ENCODE assay signal across 34 mouse cellular contexts in the genomic region with DNA sequence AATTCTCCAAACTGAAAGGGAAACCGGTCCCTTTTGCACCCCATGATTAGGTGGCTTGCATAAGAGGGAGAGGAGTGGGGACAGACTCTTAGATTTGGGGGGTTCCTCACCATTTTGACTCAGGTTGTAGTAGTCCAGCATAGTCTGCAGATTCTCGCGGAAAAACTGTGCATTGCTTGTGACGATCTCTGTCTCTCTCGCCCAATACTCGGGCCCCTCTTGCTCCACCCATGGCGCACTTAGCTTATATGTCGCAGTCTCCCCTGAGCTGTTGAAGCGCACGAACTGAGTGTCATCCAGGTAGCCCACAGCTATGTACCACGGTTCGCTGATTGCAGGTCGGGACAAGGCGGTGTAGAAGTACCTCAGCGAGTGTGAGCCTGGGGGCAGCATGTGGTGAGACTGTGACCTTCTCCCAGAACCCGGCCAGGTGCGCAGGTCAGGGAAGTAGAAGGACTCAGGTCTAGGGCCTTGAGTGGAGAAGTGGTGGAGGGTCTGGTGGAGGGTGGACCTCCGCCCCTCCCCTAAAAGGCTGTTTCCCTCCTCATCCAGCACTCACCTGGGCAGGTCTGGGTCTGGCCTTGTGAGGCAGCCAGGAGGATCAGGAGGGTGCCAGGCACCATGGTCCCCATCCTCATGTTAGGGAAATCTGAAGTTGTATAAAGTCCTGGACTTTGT. TPM values are rescaled to one million over a fixed set of nuclear protein-coding genes. Genes with fewer than 3 reads are reported as not detected.
DNase-seq lines count a peak whose midpoint lies in the region; ATAC-seq lines count a peak whose summit lies in the region.
"Had no signal": no experiment of that assay in that cellular context is flagged by ENCODE, and none has a peak within 500 bp of the region (broad histone marks: within the 10 kb centered on the region; RNA-seq: fewer than 3 reads in every experiment).

No protein-coding gene starts in this region.

- no peak for ATAC-seq in megakaryocyte, adult 5-6 weeks (ENCODE audit: poor library complexity, severe bottlenecking)
- ATAC-seq in intestine, embryonic 16.5 days: peak; percentile 71
- ATAC-seq in hindbrain, embryonic 13.5 days (ENCODE audit: low FRiP score): no peak
- ATAC-seq: forebrain, embryonic 14.5 days; hindbrain, embryonic 16.5 days had no signal

- DNase-seq in R1 (ENCODE audit: low read depth, low spot score): peak; percentile 22
- DNase-seq in thymus, postnatal 4 days: peak; percentile 56
- DNase-seq in right cerebral cortex, adult 18-20 months: no peak
- DNase-seq: adrenal gland, adult 2 months; B cell, adult 2 months; cerebellum, adult 11 months; cerebellum, postnatal 14 days; gastrocnemius, adult 2 months; kidney, adult 18-20 months; kidney, postnatal 10 days; left cerebral cortex, postnatal 4 days; right cerebral cortex, postnatal 25 days had no signal

- H3K27me3 ChIP-seq in megakaryocyte, embryonic 14.5 days (replicated peaks): peaks cover 70% of the 10 kb centered on the region
- H3K27me3 ChIP-seq in intestine, embryonic 16.5 days (replicated peaks; ENCODE audit: control insufficient read depth, insufficient read depth, low read length): no peaks in the 10 kb centered on the region
- H3K27me3 ChIP-seq in hindbrain, embryonic 13.5 days: peaks cover 65% of the 10 kb centered on the region

- H3K4me1 ChIP-seq in megakaryocyte, embryonic 14.5 days: peaks cover 15% of the 10 kb centered on the region
- H3K4me1 ChIP-seq in intestine, embryonic 16.5 days (ENCODE audit: control insufficient read depth, insufficient read depth, low read length): no peaks in the 10 kb centered on the region
- no peaks in the 10 kb centered on the region for H3K4me1 ChIP-seq in hindbrain, embryonic 13.5 days (replicated peaks)
- H3K4me1 ChIP-seq: limb, embryonic 15.5 days; lung, embryonic 15.5 days; midbrain, embryonic 12.5 days; neural tube, embryonic 15.5 days had no signal

- H3K27ac ChIP-seq in intestine, embryonic 16.5 days (ENCODE audit: low read length): peak overlapping the region; percentile 85
- no peak overlapping the region for H3K27ac ChIP-seq in hindbrain, embryonic 13.5 days
- H3K27ac ChIP-seq: gastrocnemius, adult 2 months; limb, embryonic 15.5 days; liver, embryonic 14.5 days; lung, embryonic 15.5 days; midbrain, embryonic 12.5 days; neural tube, embryonic 15.5 days had no signal

- peak overlapping the region; percentile 85 for H3K4me3 ChIP-seq in megakaryocyte, embryonic 14.5 days (replicated peaks)
- H3K4me3 ChIP-seq in intestine, embryonic 16.5 days (ENCODE audit: low read length): peak overlapping the region; percentile 44
- no peak overlapping the region for H3K4me3 ChIP-seq in hindbrain, embryonic 13.5 days
- H3K4me3 ChIP-seq: gastrocnemius, adult 2 months; limb, embryonic 15.5 days; lung, embryonic 15.5 days; midbrain, embryonic 12.5 days; neural tube, embryonic 15.5 days had no signal

- H3K4me2 ChIP-seq in intestine, embryonic 16.5 days (ENCODE audit: low read depth, low read length): peak overlapping the region; percentile 40
- no peak overlapping the region for H3K4me2 ChIP-seq in hindbrain, embryonic 13.5 days
- H3K4me2 ChIP-seq: heart, embryonic 11.5 days; limb, embryonic 15.5 days; lung, embryonic 15.5 days; midbrain, embryonic 12.5 days; neural tube, embryonic 15.5 days had no signal

- H3K9ac ChIP-seq in intestine, embryonic 16.5 days (ENCODE audit: low read depth, low read length): peak overlapping the region; percentile 55
- H3K9ac ChIP-seq in hindbrain, embryonic 13.5 days: no peak overlapping the region
- H3K9ac ChIP-seq: limb, embryonic 15.5 days; liver, embryonic 14.5 days; lung, embryonic 15.5 days; midbrain, embryonic 12.5 days; neural tube, embryonic 15.5 days had no signal

- no peaks in the 10 kb centered on the region for H3K9me3 ChIP-seq in megakaryocyte, embryonic 14.5 days
- H3K9me3 ChIP-seq in intestine, embryonic 16.5 days (ENCODE audit: control insufficient read depth, low read length): no peaks in the 10 kb centered on the region
- H3K9me3 ChIP-seq in hindbrain, embryonic 13.5 days: no peaks in the 10 kb centered on the region
- H3K9me3 ChIP-seq: limb, embryonic 15.5 days; lung, embryonic 15.5 days; midbrain, embryonic 12.5 days; neural tube, embryonic 15.5 days had no signal

- WGBS in intestine, embryonic 16.5 days: 22% methylated on average over 18 of the region's 18 CpGs
- 48% methylated on average over 18 of the region's 18 CpGs for WGBS in hindbrain, embryonic 13.5 days

- no peaks in the 10 kb centered on the region for H3K36me3 ChIP-seq in megakaryocyte, embryonic 14.5 days (replicated peaks; ENCODE audit: low read length)
- no peaks in the 10 kb centered on the region for H3K36me3 ChIP-seq in intestine, embryonic 16.5 days (ENCODE audit: control insufficient read depth, insufficient read depth, low read length)
- H3K36me3 ChIP-seq in hindbrain, embryonic 13.5 days: no peaks in the 10 kb centered on the region
- H3K36me3 ChIP-seq: limb, embryonic 15.5 days; lung, embryonic 15.5 days; midbrain, embryonic 12.5 days; neural tube, embryonic 15.5 days had no signal

RNA-seq across cellular contexts. Expression of a gene that starts 0.5 kb away (rescaled TPM):
- polyA plus RNA-seq in megakaryocyte, embryonic 14.5 days (2012; ENCODE audit: insufficient read depth, low replicate concordance): not detected in 2 replicates
- total RNA-seq in megakaryocyte, adult 5-6 weeks (2015): not detected in 2 replicates
- not detected in 2 replicates for total RNA-seq in megakaryocyte, adult 5-6 weeks (2017)
- polyA plus RNA-seq in intestine, embryonic 16.5 days (2015; fragmentation: Nextera tagmentation; extraction: Ambion mirVana): 42.3 and 46.9 TPM in 2 replicates
- polyA plus RNA-seq in hindbrain, embryonic 13.5 days (2015; fragmentation: Nextera tagmentation; extraction: Ambion mirVana): not detected in 2 replicates
- total RNA-seq: adrenal gland, adult 2 months; adrenal gland, postnatal 4 days; CH12.LX; gastrocnemius, adult 2 months; layer of hippocampus, postnatal 14 days; left cerebral cortex, adult 8-10 months; left cerebral cortex, postnatal 4 days had no signal
- polyA plus RNA-seq: adrenal gland, adult 2 months; embryonic facial prominence, embryonic 14.5 days; forebrain, embryonic 14.5 days; frontal cortex, adult 2 months; heart, embryonic 11.5 days; heart, postnatal 0 days; hindbrain, embryonic 16.5 days; limb, embryonic 15.5 days; liver, embryonic 14.5 days; midbrain, embryonic 12.5 days; neural tube, embryonic 15.5 days; spleen, adult 2 months had no signal

RNA-seq across cellular contexts. Expression of a gene that starts 21.3 kb away (rescaled TPM):
- polyA plus RNA-seq in megakaryocyte, embryonic 14.5 days (2012; ENCODE audit: insufficient read depth, low replicate concordance): not detected in 2 replicates
- total RNA-seq in megakaryocyte, adult 5-6 weeks (2015): not detected in 2 replicates
- not detected in 2 replicates for total RNA-seq in megakaryocyte, adult 5-6 weeks (2017)
- 1.9 and 3.5 TPM in 2 replicates for polyA plus RNA-seq in intestine, embryonic 16.5 days (2015; fragmentation: Nextera tagmentation; extraction: Ambion mirVana)
- not detected in 2 replicates for polyA plus RNA-seq in hindbrain, embryonic 13.5 days (2015; fragmentation: Nextera tagmentation; extraction: Ambion mirVana)
- total RNA-seq: adrenal gland, adult 2 months; gastrocnemius, adult 2 months; gastrocnemius, postnatal 4 days; hematopoietic stem cell, adult 5-6 weeks; layer of hippocampus, postnatal 14 days; left cerebral cortex, adult 8-10 months; left cerebral cortex, postnatal 4 days had no signal
- polyA plus RNA-seq: adrenal gland, adult 2 months; embryonic facial prominence, embryonic 14.5 days; forebrain, embryonic 14.5 days; frontal cortex, adult 2 months; heart, embryonic 11.5 days; heart, postnatal 0 days; hindbrain, embryonic 16.5 days; limb, embryonic 15.5 days; liver, embryonic 14.5 days; midbrain, embryonic 12.5 days; neural tube, embryonic 15.5 days had no signal

Comparison
In these comparisons a context has a peak if more than half of its experiments do, and no peak if none do; other contexts are left out.
1. RNA of a gene that starts 0.5 kb away (polyA plus RNA-seq): 42.3 to 46.9 TPM in intestine, embryonic 16.5 days; not detected in megakaryocyte, embryonic 14.5 days and not detected in hindbrain, embryonic 13.5 days; every median in the first group is over 10 times any median in the second.